Mouse (Mus musculus): ENCODE measurements around the gene Pdik1l. TPM values are rescaled to one million over a fixed set of nuclear protein-coding genes. Genes with fewer than 3 reads are reported as not detected.
"Not testable (repeated sequence)": the region's sequence is repeated elsewhere in the genome, so short reads cannot be mapped to it uniquely, and the experiment has no call there.

Pdik1l gene
- polyA plus RNA-seq, 1 experiment from 2014 or later, result 8.8 TPM

DNA sequence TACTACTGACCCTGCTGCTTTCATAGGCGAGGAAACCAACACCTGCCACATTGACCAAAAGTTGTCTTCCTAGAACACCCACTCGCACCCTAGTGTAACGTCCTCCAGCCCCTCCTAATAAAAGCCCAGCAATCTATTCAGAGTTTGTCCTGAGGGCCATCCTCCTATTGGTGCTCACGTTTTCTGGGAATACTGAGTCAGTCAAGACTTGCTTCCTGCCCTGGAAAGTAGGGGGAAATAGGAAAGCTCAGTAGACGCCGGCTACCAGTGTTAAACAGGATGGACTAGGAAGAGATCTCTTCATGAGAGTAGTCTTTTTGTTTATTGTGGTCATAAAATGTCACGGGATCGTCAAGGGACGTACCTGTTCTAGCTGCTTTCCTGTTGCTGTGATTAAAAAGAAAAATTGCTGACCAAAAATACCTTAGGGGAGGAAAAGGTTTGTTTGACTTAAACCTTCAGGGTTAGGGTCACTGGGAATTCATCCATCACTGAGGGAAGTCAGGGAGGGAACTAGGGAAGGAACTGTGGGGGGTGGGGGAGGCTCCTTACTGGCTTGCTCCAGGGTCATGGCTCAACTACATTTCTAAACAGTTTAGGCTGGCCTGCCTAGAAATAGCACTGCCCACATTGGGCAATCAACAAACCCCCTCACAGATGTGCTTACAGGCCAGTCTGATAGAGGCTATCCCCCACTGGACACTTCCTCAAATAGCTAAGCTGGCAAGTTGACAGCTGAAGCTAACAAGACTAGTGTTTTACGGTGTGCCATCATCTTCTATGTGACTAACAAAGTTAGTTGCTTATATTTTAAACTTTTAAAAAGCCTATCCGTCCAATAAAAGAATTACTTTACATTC is 932 bp upstream of the Pdik1l start:
- H3K36me3 ChIP-seq (ENCODE audit: inconsistent target), result peaks cover 6% of the 10 kb centered on the region; the same call in 1 of the 2 replicates
- peak overlapping the region; percentile 62 for H3K4me3 ChIP-seq (ENCODE audit: inconsistent target)
- H3K79me2 ChIP-seq (ENCODE audit: inconsistent target), result peaks cover 29% of the 10 kb centered on the region
- WGBS (ENCODE audit: missing documents), result 27% methylated on average over 11 of the region's 11 CpGs
- peak overlapping the region; percentile 62 for H3K27ac ChIP-seq

DNA sequence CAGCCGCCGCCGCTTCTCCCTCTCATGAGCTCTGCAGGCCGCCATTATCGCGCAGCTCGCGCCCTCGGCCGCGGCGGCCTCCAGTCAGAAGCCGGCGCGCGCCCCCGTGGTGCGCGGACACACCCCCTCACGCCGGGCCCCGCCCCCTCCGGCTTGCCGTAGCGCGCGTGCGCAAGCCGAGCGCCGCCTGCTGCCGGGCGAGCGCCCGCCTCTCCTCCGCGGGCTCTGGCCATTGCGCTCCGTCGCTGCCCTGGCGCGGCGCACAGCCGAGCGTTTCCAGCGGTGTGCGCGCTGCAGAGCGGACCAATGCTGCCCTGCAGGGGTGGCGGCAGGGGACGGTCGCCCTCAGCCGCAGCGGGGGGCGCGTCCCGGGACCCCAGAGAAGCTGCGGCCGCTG is 529 bp downstream of the Pdik1l start:
- Histone ChIP-seq H3K4me3 (ENCODE audit: inconsistent target) (peak overlapping the region; percentile 80), H3K79me2 (ENCODE audit: inconsistent target) (peaks cover 29% of the 10 kb centered on the region), H3K36me3 (ENCODE audit: inconsistent target) (peaks cover 20% of the 10 kb centered on the region; the same call in 1 of the 2 replicates), H3K27ac (no peak overlapping the region)
- WGBS (ENCODE audit: missing documents), result under 1% methylated on average over 38 of the region's 59 CpGs

DNA sequence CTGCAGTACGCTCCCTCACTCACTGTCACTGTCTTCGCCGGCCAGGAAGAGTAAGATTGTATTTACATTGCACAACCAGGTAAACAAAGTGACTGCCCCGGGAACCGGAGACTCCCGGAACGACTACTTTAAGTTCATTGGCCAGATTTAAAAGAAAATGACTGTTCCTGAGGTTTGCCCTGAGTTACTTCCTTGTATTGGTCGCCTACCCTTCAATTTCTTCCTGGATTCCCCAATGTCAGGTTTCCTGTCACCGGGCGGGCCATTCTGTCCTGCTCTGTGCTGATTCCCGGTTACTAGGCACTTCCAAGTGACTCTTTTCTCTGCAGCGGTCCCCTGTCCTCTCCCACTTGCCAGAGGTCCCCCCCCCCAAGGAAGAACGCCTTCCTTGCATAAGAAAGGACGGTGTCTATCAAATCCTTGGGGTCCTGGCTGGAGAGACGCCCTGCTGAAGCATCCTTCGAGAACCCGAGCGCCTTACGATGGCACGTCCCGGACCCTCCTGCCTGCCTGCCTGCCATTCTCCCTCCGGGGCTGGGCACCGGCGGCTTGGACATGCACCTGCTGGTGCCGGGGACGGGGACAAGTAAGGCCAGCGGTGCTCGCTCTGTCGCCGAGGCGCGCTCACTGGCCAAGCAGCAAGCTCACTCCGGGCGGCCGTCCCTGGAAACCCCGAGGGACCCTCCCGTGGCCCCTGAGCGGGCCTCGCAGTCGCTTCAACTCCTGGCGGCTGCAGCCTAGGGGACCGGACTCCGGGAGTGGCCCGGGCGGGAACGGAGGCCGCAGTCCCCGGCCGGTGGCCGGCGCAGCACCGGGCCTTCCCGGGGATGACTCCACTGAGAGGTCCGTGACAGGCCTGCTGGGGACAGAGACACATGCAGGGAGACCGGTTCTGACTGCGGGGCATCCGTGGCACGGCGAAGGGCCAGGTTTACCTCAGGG is 1.2 kb downstream of the Pdik1l start:
- peak overlapping the region; percentile 74 for H3K27ac ChIP-seq
- H3K36me3 ChIP-seq (ENCODE audit: inconsistent target), result peaks cover 27% of the 10 kb centered on the region; the same call in 1 of the 2 replicates
- 2% methylated on average over 57 of the region's 59 CpGs for WGBS (ENCODE audit: missing documents)
- peak overlapping the region; percentile 80 for H3K4me3 ChIP-seq (ENCODE audit: inconsistent target)
- H3K79me2 ChIP-seq (ENCODE audit: inconsistent target), result peaks cover 29% of the 10 kb centered on the region

DNA sequence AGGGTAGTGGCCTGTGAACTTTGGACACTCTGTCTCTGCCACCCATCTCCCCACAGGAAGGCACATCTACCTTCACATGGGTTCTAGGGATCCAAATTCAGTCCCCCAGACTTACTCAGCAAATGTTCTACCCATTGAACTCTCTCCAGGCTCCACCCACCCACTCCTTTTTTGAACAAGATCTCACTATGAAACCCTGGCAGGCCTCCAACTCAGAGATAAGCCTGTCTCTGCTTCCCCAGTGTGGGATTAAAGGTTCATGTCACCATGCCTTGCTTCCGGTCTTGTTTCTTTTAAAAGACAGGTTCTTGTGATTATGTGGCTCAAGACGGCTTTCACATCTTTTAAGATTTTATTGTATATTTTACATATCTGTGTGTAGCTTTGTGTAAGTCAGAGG is 2.8 kb downstream of the Pdik1l start:
- Histone ChIP-seq H3K27ac (no peak overlapping the region), H3K4me3 (ENCODE audit: inconsistent target) (no peak overlapping the region), H3K79me2 (ENCODE audit: inconsistent target) (peaks cover 29% of the 10 kb centered on the region), H3K36me3 (ENCODE audit: inconsistent target) (peaks cover 38% of the 10 kb centered on the region; the same call in 1 of the 2 replicates)
- WGBS (ENCODE audit: missing documents), result 100% methylated on average over 2 of the region's 2 CpGs

DNA sequence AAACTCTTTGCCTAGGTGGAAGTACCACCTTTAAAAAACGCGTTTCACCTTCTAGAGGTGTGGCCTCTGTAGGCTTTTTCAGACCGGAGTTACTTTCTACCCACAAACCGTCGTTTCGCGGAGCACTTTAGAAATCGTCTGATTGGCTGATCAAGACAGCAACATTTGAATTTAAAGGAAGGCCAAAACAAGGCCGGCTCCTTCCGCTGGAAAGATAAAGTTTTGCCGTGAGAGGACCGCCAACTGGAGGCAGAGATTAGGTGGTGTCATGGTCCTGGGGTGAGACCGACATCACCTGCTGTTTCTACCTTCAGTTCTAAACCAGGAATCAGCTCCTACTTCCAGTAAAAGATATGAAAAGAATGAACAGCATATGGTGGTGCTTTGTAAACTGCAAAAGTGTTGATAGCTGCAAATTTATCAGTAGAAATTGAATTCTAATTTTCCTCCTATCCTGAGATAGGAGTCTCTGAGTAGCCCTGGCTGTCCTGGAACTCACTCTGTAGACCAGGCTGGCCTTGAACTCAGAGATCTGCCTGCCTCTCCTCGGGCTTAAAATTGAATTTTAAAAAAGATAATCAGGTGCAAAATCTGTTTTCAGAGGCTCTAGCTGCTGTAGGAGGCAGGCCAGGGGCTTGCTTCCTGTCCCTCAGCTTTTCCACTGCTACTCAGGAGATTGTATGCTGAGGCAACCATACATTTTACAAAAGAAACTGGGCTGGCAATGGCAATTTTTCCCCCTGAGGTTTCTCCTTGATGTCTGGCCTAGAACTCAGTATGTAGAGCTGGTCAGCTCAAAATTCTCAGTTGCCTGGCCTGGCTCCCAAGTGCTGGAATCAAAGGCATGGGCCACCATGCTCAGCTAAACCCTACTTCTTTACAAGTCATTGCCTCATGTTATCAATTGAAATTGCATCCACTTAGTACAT is 14.0 kb downstream of the Pdik1l start:
- H3K36me3 ChIP-seq (ENCODE audit: inconsistent target), result peaks cover 21% of the 10 kb centered on the region; the same call in 1 of the 2 replicates
- H3K27ac ChIP-seq, result no peak overlapping the region
- no peaks in the 10 kb centered on the region; the same call in 1 of the 2 replicates for H3K79me2 ChIP-seq (ENCODE audit: inconsistent target)
- H3K4me3 ChIP-seq (ENCODE audit: inconsistent target), result no peak overlapping the region
- 8% methylated on average over 14 of the region's 14 CpGs for WGBS (ENCODE audit: missing documents)

DNA sequence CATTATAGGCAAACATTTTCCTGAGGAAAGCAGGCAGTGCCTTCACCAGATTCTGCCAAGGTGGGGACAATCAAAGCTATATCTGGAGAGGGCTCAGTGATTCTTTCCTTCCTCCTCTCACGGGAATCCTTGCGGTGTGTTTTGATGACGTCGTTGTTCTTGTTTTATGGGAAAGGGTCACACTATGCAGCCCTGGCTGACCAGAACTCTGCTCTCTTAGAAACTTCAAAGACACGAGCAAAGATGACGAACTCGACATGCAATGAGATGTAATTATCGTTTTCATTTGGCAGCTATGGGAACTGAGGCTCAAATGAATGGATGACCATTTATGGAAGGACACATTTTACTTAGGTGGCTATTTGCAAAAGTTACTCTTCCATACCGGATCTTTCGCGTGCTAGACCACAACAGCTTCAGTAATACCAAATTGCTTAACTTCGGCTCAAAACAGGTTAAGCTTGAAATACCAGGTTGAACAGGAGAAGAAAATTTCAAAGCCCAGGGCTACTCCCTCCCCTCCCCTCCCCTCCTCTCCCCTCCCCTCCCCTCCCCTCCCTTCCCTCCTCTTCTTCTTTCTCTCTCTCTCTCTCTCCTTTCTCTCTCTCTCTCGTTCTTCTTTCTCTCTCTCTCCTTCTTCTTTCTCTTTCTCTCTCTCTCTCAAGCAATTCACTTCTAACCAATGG is 14.8 kb downstream of the Pdik1l start:
- peaks cover 13% of the 10 kb centered on the region; the same call in 1 of the 2 replicates for H3K36me3 ChIP-seq (ENCODE audit: inconsistent target)
- 7% methylated on average over 13 of the region's 13 CpGs for WGBS (ENCODE audit: missing documents)
- H3K4me3 ChIP-seq (ENCODE audit: inconsistent target), result no peak overlapping the region
- no peaks in the 10 kb centered on the region for H3K79me2 ChIP-seq (ENCODE audit: inconsistent target)
- no peak overlapping the region for H3K27ac ChIP-seq

DNA sequence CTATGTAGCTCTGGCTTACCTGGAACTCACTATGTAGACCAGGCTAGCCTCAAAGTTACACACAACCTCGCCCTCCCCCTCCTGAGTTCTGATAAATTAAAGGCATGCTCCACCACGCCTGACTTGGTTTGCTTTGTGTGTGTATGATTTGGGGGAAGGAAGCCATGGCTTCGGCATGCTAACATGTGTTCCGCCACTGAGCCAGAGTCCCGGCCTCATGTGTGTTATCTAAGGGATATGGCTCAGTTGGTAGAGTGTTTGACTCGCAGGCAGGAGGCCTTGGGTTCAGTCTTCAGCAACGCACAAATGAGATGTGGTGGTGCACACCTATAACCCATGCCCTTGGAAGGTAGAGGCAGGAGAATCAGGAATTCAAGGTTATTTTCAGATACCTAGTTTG is 15.7 kb downstream of the Pdik1l start:
- H3K4me3 ChIP-seq (ENCODE audit: inconsistent target), result no peak overlapping the region
- peaks cover 5% of the 10 kb centered on the region; the same call in 1 of the 2 replicates for H3K36me3 ChIP-seq (ENCODE audit: inconsistent target)
- WGBS (ENCODE audit: missing documents), result 91% methylated on average over 7 of the region's 7 CpGs
- H3K27ac ChIP-seq, result no peak overlapping the region
- no peaks in the 10 kb centered on the region for H3K79me2 ChIP-seq (ENCODE audit: inconsistent target)

DNA sequence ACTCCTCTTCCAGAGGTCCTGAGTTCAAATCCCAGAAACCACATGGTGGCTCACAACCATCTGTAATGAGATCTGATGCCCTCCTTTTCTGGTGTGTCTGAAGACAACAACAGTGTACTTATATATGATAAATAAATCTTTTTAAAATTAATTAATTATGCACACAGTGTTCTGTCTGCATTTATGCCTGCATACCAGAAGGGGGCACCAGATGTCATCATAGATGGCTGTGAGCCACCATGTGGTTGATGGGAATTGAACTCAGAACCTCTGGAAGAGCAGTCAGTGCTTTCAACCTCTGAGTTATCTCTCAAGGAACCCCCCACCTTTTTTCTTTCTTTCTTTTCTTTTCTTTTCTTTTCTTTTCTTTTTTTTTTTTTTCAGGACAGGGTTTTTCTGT is 18.1 kb downstream of the Pdik1l start:
- H3K36me3 ChIP-seq (ENCODE audit: inconsistent target); H3K27ac ChIP-seq; H3K79me2 ChIP-seq (ENCODE audit: inconsistent target); H3K4me3 ChIP-seq (ENCODE audit: inconsistent target): not testable (repeated sequence)

DNA sequence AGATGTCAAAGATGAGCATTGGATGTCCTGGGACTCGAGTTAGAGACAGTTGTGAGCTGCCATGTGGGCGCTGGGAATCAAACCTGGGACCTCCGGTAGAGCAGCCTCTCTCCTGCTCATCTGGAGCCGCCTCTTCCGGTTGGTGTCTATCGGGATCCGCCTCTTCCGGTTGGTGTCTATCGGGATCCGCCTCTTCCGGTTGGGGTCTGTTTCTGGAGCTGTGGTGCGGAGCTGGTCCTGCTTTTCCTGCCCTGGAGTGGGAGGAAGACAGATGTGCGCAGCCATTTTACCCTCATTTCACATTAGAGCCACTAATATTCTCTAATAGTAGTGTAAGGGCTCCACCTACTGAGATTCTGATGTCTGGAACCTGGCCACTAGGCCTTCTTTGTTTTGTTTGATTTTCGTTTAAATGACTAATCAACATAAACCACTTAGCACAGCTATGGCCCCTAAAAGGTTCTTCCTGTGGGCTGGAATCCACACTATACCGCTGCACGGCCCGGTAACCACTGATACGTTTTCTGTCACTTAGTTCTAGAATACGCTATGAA is 19.5 kb downstream of the Pdik1l start:
- WGBS (ENCODE audit: missing documents), result 58% methylated on average over 19 of the region's 19 CpGs
- Histone ChIP-seq H3K27ac (no peak overlapping the region), H3K4me3 (ENCODE audit: inconsistent target) (no peak overlapping the region), H3K79me2 (ENCODE audit: inconsistent target) (no peaks in the 10 kb centered on the region), H3K36me3 (ENCODE audit: inconsistent target) (no peaks in the 10 kb centered on the region)

DNA sequence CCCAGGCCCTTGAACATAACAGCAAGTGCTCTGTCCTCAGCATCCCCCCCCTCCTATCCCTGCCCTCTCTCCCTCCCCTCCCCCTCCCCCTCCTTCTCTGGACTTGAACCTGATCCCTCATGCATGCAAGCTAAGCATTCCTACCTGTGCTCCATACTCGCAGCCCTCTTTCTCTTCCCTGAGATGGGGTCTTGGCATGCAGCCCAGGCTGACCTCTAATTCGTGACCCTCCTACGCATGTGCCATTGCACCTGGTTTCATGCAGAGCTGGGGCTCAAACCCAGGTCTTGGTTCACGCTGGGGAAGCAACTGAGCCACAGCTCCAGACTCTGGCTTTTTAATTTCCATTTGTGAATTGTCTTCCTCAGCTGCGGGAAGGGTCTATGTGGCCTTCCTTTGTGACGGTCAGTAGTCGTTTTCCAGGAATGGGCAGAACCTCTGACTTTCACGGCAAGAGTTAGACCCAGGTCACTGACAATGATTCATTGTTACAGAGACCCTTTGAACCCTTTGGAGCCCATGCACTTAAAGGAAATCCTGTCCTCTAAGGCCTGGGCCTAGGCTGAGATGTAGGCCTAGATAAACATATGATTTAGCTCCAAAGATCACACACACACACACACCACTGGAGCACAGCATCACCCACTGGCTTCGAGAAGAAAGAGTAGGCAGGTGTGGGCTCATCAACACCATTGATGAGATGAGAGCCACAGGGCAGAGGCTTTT is 21.7 kb downstream of the Pdik1l start:
- H3K4me3 ChIP-seq (ENCODE audit: inconsistent target), result no peak overlapping the region
- H3K36me3 ChIP-seq (ENCODE audit: inconsistent target), result no peaks in the 10 kb centered on the region
- H3K79me2 ChIP-seq (ENCODE audit: inconsistent target), result no peaks in the 10 kb centered on the region
- no peak overlapping the region for H3K27ac ChIP-seq
- 88% methylated on average over 9 of the region's 9 CpGs for WGBS (ENCODE audit: missing documents)

DNA sequence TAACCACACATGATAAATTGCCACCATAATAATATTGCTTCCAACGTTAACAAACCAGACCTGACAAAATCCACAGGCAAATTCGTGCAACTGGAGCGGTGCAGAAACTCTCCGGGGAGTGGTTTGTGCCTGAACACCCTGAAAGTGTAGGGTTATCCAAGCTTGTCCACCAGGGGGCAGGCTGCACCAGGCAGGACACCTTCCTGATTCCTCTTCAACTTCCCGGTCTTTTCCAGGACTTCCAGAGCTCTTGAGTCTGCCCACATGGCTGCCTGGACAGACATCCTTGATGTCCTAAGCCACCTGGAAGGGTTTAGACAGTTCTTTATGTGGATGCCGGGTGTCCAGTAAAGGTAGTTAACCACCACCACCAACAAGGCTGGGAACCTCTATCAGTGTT is 24.5 kb downstream of the Pdik1l start:
- Histone ChIP-seq H3K4me3 (ENCODE audit: inconsistent target) (no peak overlapping the region), H3K36me3 (ENCODE audit: inconsistent target) (no peaks in the 10 kb centered on the region), H3K27ac (no peak overlapping the region), H3K79me2 (ENCODE audit: inconsistent target) (no peaks in the 10 kb centered on the region)
- WGBS (ENCODE audit: missing documents), result 43% methylated on average over 6 of the region's 6 CpGs

DNA sequence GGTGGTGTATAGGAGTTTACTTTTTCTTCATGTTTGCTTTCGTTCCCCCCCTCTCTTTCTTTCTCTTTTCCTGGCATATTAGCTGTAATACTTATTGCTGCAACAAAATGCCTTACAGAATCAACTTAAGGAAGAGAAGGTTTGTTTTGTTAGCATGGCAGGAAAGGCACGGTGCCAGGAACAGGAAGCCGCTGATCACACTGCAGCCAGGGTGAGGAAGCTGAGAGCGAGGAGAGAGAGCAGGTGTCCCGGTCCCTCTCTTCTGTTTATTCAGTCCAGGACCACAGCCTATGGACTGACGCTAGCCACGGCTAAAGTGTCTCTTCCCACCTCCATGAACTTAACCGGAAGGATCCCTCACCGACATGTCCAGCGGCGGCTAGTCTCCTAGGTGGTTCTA is 29.3 kb downstream of the Pdik1l start:
- Histone ChIP-seq H3K4me3 (ENCODE audit: inconsistent target) (no peak overlapping the region), H3K79me2 (ENCODE audit: inconsistent target) (no peaks in the 10 kb centered on the region), H3K27ac (no peak overlapping the region), H3K36me3 (ENCODE audit: inconsistent target) (no peaks in the 10 kb centered on the region)
- whole genome bisulfite sequencing (ENCODE audit: missing documents), result 23% methylated on average over 11 of the region's 11 CpGs
